Mouse (Mus musculus) common myeloid progenitor, adult 5-6 weeks (primary cell): ENCODE data around the gene Exoc3l4. TPM values are rescaled to one million over a fixed set of nuclear protein-coding genes. Genes with fewer than 3 reads are reported as not detected.

Experiments
- ATAC-seq: replicated peaks from 2 replicates; pipeline ENCODE4 v1.8.0; 2016; ENCODE audit warnings: low read depth, mild to moderate bottlenecking, moderate TSS enrichment, inconsistent platforms; ENCODE audit not compliant: poor library complexity, severe bottlenecking
- total RNA-seq: library from RNA; stranded (forward); fragments of 200-1000, 187-1606 nt; gene quantifications from 2 replicates; pipeline ENCODE4 v1.2.3, GENCODE M21; 2017

Gene Exoc3l4
- total RNA-seq, result 0.32 TPM in 1 of 2 replicates, not detected in the other

GRCm38 (mm10) chr12:111416921-111417779 is at the start of gene Exoc3l4:
Exoc3l4 (plus strand) TSS chr12:111417017.
- peak; percentile 9; the same call in 1 of the 2 replicates for ATAC-seq

GRCm38 (mm10) chr12:111367065-111367464 is 49.8 kb upstream of the Exoc3l4 start:
- no peak for ATAC-seq

- peak; percentile 58 for ATAC-seq
Observed at GRCm38 (mm10) chr12:111370249-111370648, 46.6 kb upstream of the Exoc3l4 start.

- no peak for ATAC-seq
Observed at GRCm38 (mm10) chr12:111371905-111372304, 44.9 kb upstream of the Exoc3l4 start.

GRCm38 (mm10) chr12:111373411-111373810 is 43.4 kb upstream of the Exoc3l4 start:
- ATAC-seq, result no peak

- no peak for ATAC-seq
Observed at GRCm38 (mm10) chr12:111374727-111375126, 42.1 kb upstream of the Exoc3l4 start.

- ATAC-seq, result no peak
Observed at GRCm38 (mm10) chr12:111375559-111375958, 41.3 kb upstream of the Exoc3l4 start.

GRCm38 (mm10) chr12:111376053-111376452 is 40.8 kb upstream of the Exoc3l4 start:
- peak; percentile 48 for ATAC-seq

- ATAC-seq, result 0 out of 2 replicates have a peak, but pooled peaks have one; percentile 12
Observed at GRCm38 (mm10) chr12:111376826-111377331, 39.9 kb upstream of the Exoc3l4 start.

GRCm38 (mm10) chr12:111377376-111377973 is 39.3 kb upstream of the Exoc3l4 start, which contains the start of gene Cdc42bpb:
Cdc42bpb (minus strand) TSS chr12:111377718.
- peak; percentile 43 for ATAC-seq

- no peak; the same call in 1 of the 2 replicates for ATAC-seq
Observed at GRCm38 (mm10) chr12:111377986-111378490, 38.8 kb upstream of the Exoc3l4 start.

GRCm38 (mm10) chr12:111378812-111379211 is 38.0 kb upstream of the Exoc3l4 start:
- no peak for ATAC-seq

GRCm38 (mm10) chr12:111385883-111386641 is 30.8 kb upstream of the Exoc3l4 start:
- ATAC-seq, result peak; percentile 42

- peak; percentile 50; the same call in 1 of the 2 replicates for ATAC-seq
Observed at GRCm38 (mm10) chr12:111386642-111387120, 30.1 kb upstream of the Exoc3l4 start.

GRCm38 (mm10) chr12:111387146-111387545 is 29.7 kb upstream of the Exoc3l4 start:
- no peak for ATAC-seq

- ATAC-seq, result no peak
Observed at GRCm38 (mm10) chr12:111394008-111394407, 22.8 kb upstream of the Exoc3l4 start.

- no peak for ATAC-seq
Observed at GRCm38 (mm10) chr12:111396997-111397396, 19.8 kb upstream of the Exoc3l4 start.

- peak; percentile 95 for ATAC-seq
Observed at GRCm38 (mm10) chr12:111401454-111402184, 15.2 kb upstream of the Exoc3l4 start.

GRCm38 (mm10) chr12:111404880-111405279 is 11.9 kb upstream of the Exoc3l4 start:
- ATAC-seq, result no peak
